Mouse (Mus musculus) MEL (cell line): ENCODE data around the gene Slc9a7. TPM values are rescaled to one million over a fixed set of nuclear protein-coding genes. Genes with fewer than 3 reads are reported as not detected.
A peak's percentile ranks its signal among the peaks of the same experiment; 100 is the strongest.

Experiments used
- DNase-seq: peaks from one replicate; pipeline ENCODE4 v3.0.0; 2011; ENCODE audit warnings: low read depth, low spot score
- H3K27ac ChIP-seq: 2 replicates; pipeline ENCODE4 v1.5.1; 2012; ENCODE audit warnings: low read depth, mild to moderate bottlenecking, control low read depth, low read length, moderate library complexity; ENCODE audit not compliant: control insufficient read depth
- H3K27me3 ChIP-seq, 2 experiments: fragments of 150-350 bp in 1 of 2; sonication (generic) in 1 of 2; 2 replicates each; pipeline ENCODE4 v1.6.1; 2012; ENCODE audit warnings: low read length in 2 of 2, mild to moderate bottlenecking in 2 of 2, improper control_type of control experiment in 1 of 2, moderate library complexity in 1 of 2; ENCODE audit not compliant: insufficient read depth in 2 of 2, control insufficient read depth in 1 of 2
- H3K36me3 ChIP-seq, 2 experiments: 2 replicates each; pipeline ENCODE4 v1.6.1; 2012 to 2014; ENCODE audit warnings: low read length in 2 of 2, improper control_type of control experiment in 1 of 2, inconsistent platforms in 1 of 2, mild to moderate bottlenecking in 1 of 2; ENCODE audit not compliant: insufficient read depth in 2 of 2, control insufficient read depth in 1 of 2
- H3K4me1 ChIP-seq, 2 experiments: fragments of 150-350 bp in 1 of 2; sonication (generic) in 1 of 2; 2 replicates each; pipeline ENCODE4 v1.6.1; 2012; ENCODE audit warnings: low read length in 2 of 2, improper control_type of control experiment in 1 of 2, mild to moderate bottlenecking in 1 of 2; ENCODE audit not compliant: insufficient read depth in 2 of 2, control insufficient read depth in 1 of 2
- H3K4me3 ChIP-seq, 2 experiments: fragments of 150-350 bp in 1 of 2; sonication (generic) in 1 of 2; 2 replicates each; pipeline ENCODE4 v1.5.1; 2012; ENCODE audit warnings: low read depth in 2 of 2, low read length in 2 of 2, mild to moderate bottlenecking in 2 of 2, moderate library complexity in 2 of 2, control low read depth in 1 of 2, improper control_type of control experiment in 1 of 2; ENCODE audit not compliant: control insufficient read depth in 1 of 2, insufficient read depth in 1 of 2
- H3K79me2 ChIP-seq: 2 replicates; pipeline ENCODE4 v1.6.1; 2012; ENCODE audit warnings: mild to moderate bottlenecking, low read length, moderate library complexity; ENCODE audit not compliant: control insufficient read depth, poor library complexity, insufficient read depth
- H3K9ac ChIP-seq: 2 replicates; pipeline ENCODE4 v1.6.1; 2012; ENCODE audit warnings: low read depth, mild to moderate bottlenecking, control low read depth, low read length, moderate library complexity; ENCODE audit not compliant: control insufficient read depth, poor library complexity, severe bottlenecking
- H3K9me3 ChIP-seq: fragments of 150-350 bp; sonication (generic); replicated peaks from 2 replicates; pipeline ENCODE4 v1.6.1; 2012; ENCODE audit warnings: mild to moderate bottlenecking, low read length, improper control_type of control experiment, moderate library complexity; ENCODE audit not compliant: insufficient read depth
- CTCF ChIP-seq, 3 experiments: IDR thresholded peaks in 2 of 3; conservative IDR thresholded peaks in 1 of 3; 2 replicates each; pipeline ENCODE4 v1.5.1; 2011 to 2012; ENCODE audit warnings: low read length in 3 of 3, low read depth in 2 of 3, mild to moderate bottlenecking in 2 of 3, improper control_type of control experiment in 1 of 3, inconsistent platforms in 1 of 3, mixed read lengths in 1 of 3, moderate library complexity in 1 of 3; ENCODE audit not compliant: control insufficient read depth in 1 of 3, insufficient read depth in 1 of 3, poor library complexity in 1 of 3, severe bottlenecking in 1 of 3
- EP300 ChIP-seq, 2 experiments: IDR thresholded peaks; 2 replicates each; pipeline ENCODE4 v1.6.1; 2011; ENCODE audit warnings: improper control_type of control experiment in 2 of 2, low read length in 2 of 2, low read depth in 1 of 2, mild to moderate bottlenecking in 1 of 2
- GABPA ChIP-seq: IDR thresholded peaks from 2 replicates; pipeline ENCODE4 v1.6.1; 2012; ENCODE audit warnings: low read depth, mild to moderate bottlenecking, inconsistent platforms, low read length, improper control_type of control experiment, moderate library complexity
- HCFC1 ChIP-seq: IDR thresholded peaks from 2 replicates; pipeline ENCODE4 v1.6.1; 2012; ENCODE audit warnings: low read depth, mild to moderate bottlenecking, inconsistent platforms, low read length, improper control_type of control experiment, moderate library complexity
- JUND ChIP-seq: IDR thresholded peaks from 2 replicates; pipeline ENCODE4 v1.6.1; 2011; ENCODE audit warnings: low read depth, mild to moderate bottlenecking, improper control_type of control experiment, low read length
- MAFK ChIP-seq: IDR thresholded peaks from 2 replicates; pipeline ENCODE4 v1.6.1; 2011; ENCODE audit warnings: low read depth, mild to moderate bottlenecking, low read length, improper control_type of control experiment, borderline replicate concordance
- MAZ ChIP-seq: IDR thresholded peaks from 2 replicates; pipeline ENCODE4 v1.6.1; 2012; ENCODE audit warnings: low read depth, mild to moderate bottlenecking, inconsistent platforms, low read length, improper control_type of control experiment
- NELFE ChIP-seq: IDR thresholded peaks from 2 replicates; pipeline ENCODE4 v1.6.1; 2011; ENCODE audit warnings: low read depth, low read length, improper control_type of control experiment
- POLR2AphosphoS2 ChIP-seq: IDR thresholded peaks from 2 replicates; pipeline ENCODE4 v1.6.1; 2011; ENCODE audit warnings: low read length, improper control_type of control experiment
- RAD21 ChIP-seq: IDR thresholded peaks from 2 replicates; pipeline ENCODE4 v1.6.1; 2011; ENCODE audit warnings: mild to moderate bottlenecking, low read depth, low read length, improper control_type of control experiment
- RCOR1 ChIP-seq: IDR thresholded peaks from 2 replicates; pipeline ENCODE4 v1.6.1; 2012; ENCODE audit warnings: low read depth, mild to moderate bottlenecking, inconsistent platforms, low read length, improper control_type of control experiment
- SIN3A ChIP-seq: IDR thresholded peaks from 2 replicates; pipeline ENCODE4 v1.6.1; 2012; ENCODE audit warnings: low read length, improper control_type of control experiment, inconsistent platforms
- SMC3 ChIP-seq: IDR thresholded peaks from 2 replicates; pipeline ENCODE4 v1.6.1; 2011; ENCODE audit warnings: low read depth, low read length, improper control_type of control experiment
- UBTF ChIP-seq: IDR thresholded peaks from 2 replicates; pipeline ENCODE4 v1.6.1; 2012; ENCODE audit warnings: low read depth, mild to moderate bottlenecking, inconsistent platforms, low read length, improper control_type of control experiment, moderate library complexity, borderline replicate concordance; ENCODE audit not compliant: insufficient read depth
- USF2 ChIP-seq, 2 experiments: IDR thresholded peaks; 2 replicates each; pipeline ENCODE4 v1.6.1; 2011 to 2012; ENCODE audit warnings: improper control_type of control experiment in 2 of 2, low read length in 2 of 2, borderline replicate concordance in 1 of 2, inconsistent platforms in 1 of 2, low read depth in 1 of 2, mild to moderate bottlenecking in 1 of 2; ENCODE audit not compliant: insufficient read depth in 1 of 2
- ZC3H11A ChIP-seq: IDR thresholded peaks from 2 replicates; pipeline ENCODE4 v1.6.1; 2012; ENCODE audit warnings: low read depth, mild to moderate bottlenecking, inconsistent platforms, low read length, improper control_type of control experiment
- ZMIZ1 ChIP-seq: IDR thresholded peaks from 2 replicates; pipeline ENCODE4 v1.6.1; 2012; ENCODE audit warnings: low read depth, mild to moderate bottlenecking, inconsistent platforms, low read length, improper control_type of control experiment, moderate library complexity
- polyA plus RNA-seq, 2 experiments: library from polyadenylated mRNA; stranded (reverse) in 1 of 2; unstranded in 1 of 2; fragments of >175 nt in 1 of 2; fragments of >200 nt in 1 of 2; gene quantifications; 2 replicates each; pipeline versions ENCODE4 v1.2.1 to v1.2.4; 2012; ENCODE audit warnings: low replicate concordance in 2 of 2, low read depth in 1 of 2; ENCODE audit not compliant: insufficient read length in 2 of 2, insufficient read depth in 1 of 2, missing spikeins in 1 of 2
- total RNA-seq: library from RNA; depleted of rRNA; stranded (reverse); fragments of 300-350 nt; gene quantifications from 2 replicates; pipeline ENCODE4 v1.2.3, GENCODE M21; 2012; rRNA removed

The Slc9a7 gene
- total RNA-seq (not detected in 2 replicates), polyA plus RNA-seq (not detected)

GRCm38 (mm10) chrX:20291282-20292039 lies at the start of gene Slc9a7:
TSS of gene Slc9a7 (minus strand) at chrX:20291807.
- H3K4me3 ChIP-seq, result no peak within 1 kb of the TSS
- no peaks in the 10 kb centered on the region for H3K36me3 ChIP-seq
- peaks cover 5 to 7% of the 10 kb centered on the region in 2 experiments; a peak in 3 of 4 replicates for H3K27me3 ChIP-seq
- no peak within 1 kb of the TSS for H3K27ac ChIP-seq
- TF ChIP-seq MAZ (no peak), JUND (no peak), HCFC1 (no peak)
- no peak within 1 kb of the TSS for H3K9ac ChIP-seq
- H3K79me2 ChIP-seq, result no peaks in the 10 kb centered on the region
- DNase-seq, result no peak
- no peaks in the 10 kb centered on the region for H3K4me1 ChIP-seq
- H3K9me3 ChIP-seq, result no peaks in the 10 kb centered on the region

GRCm38 (mm10) chrX:20335722-20336121 lies 44.1 kb upstream of the Slc9a7 start:
- Histone ChIP-seq H3K36me3 (no peaks in the 10 kb centered on the region; a peak in 1 of 4 replicates), H3K9ac (no peak overlapping the region), H3K27ac (no peak overlapping the region), H3K79me2 (no peaks in the 10 kb centered on the region), H3K9me3 (no peaks in the 10 kb centered on the region), H3K27me3 (no peaks in the 10 kb centered on the region; a peak in 1 of 4 replicates), H3K4me1 (no peaks in the 10 kb centered on the region), H3K4me3 (no peak overlapping the region)
- peak; percentile 63 for DNase-seq
- TF ChIP-seq CTCF (IDR thresholded peaks at IDR 0.05 in 2 of 3, conservative IDR thresholded peaks at IDR 0.05 in 1 of 3; ENCODE audit: control insufficient read depth in 1 of 3, insufficient read depth in 1 of 3, low read depth in 2 of 3, low read length in 3 of 3, poor library complexity in 1 of 3, severe bottlenecking in 1 of 3), result peak; percentile 59 to 91 (median 69)
- TF ChIP-seq ZMIZ1, result no peak
- no peak for TF ChIP-seq MAFK
- no peak for TF ChIP-seq UBTF
- no peak for TF ChIP-seq GABPA
- TF ChIP-seq JUND, result no peak
- TF ChIP-seq SIN3A, result no peak
- TF ChIP-seq HCFC1, result no peak
- TF ChIP-seq USF2 (IDR thresholded peaks at IDR 0.05; ENCODE audit: borderline replicate concordance in 1 of 2, insufficient read depth in 1 of 2, low read depth in 1 of 2, low read length in 2 of 2), result no peak
- no peak for TF ChIP-seq RCOR1
- TF ChIP-seq NELFE, result no peak
- TF ChIP-seq POLR2AphosphoS2, result no peak
- TF ChIP-seq ZC3H11A, result peak; percentile 90
- TF ChIP-seq EP300 (IDR thresholded peaks at IDR 0.05; ENCODE audit: low read depth in 1 of 2, low read length in 2 of 2), result no peak
- peak; percentile 96 for TF ChIP-seq SMC3
- TF ChIP-seq RAD21, result peak; percentile 95
